Mouse (Mus musculus) testis, adult 2 months (tissue): ENCODE data around the gene Elmo2.

Source experiments
- CTCF ChIP-seq: fragments of 200-500 bp; IDR thresholded peaks from 2 replicates; pipeline ENCODE4 v1.5.1; 2012; ENCODE audit warnings: low read depth, mild to moderate bottlenecking, inconsistent platforms, low read length, moderate library complexity; ENCODE audit not compliant: control insufficient read depth, insufficient read depth, insufficient replicate concordance
- POLR2A ChIP-seq: fragments of 200-500 bp; IDR thresholded peaks from 2 replicates; pipeline ENCODE4 v1.6.1; 2012; ENCODE audit warnings: low read depth, mild to moderate bottlenecking, inconsistent platforms, low read length, moderate library complexity; ENCODE audit not compliant: control insufficient read depth

GRCm38 (mm10) chr2:165270858-165271257, 55.4 kb downstream of the Elmo2 start:
- TF ChIP-seq CTCF (no peak), POLR2A (no peak)
